Mouse (Mus musculus) bone marrow macrophage, adult 2 months (primary cell): ENCODE results near the gene Psma3. TPM values are rescaled to one million over a fixed set of nuclear protein-coding genes. Genes with fewer than 3 reads are reported as not detected.

ENCODE experiments used
- H3K27ac ChIP-seq: 2 replicates; pipeline ENCODE4 v1.5.1; 2012; ENCODE audit warnings: low read depth, low read length; ENCODE audit not compliant: insufficient read depth
- H3K4me1 ChIP-seq: 2 replicates; pipeline ENCODE4 v1.6.1; 2012; ENCODE audit warnings: low read length; ENCODE audit not compliant: control insufficient read depth, insufficient read depth
- H3K4me3 ChIP-seq: 2 replicates; pipeline ENCODE4 v1.5.1; 2012; ENCODE audit warnings: mild to moderate bottlenecking, low read length, moderate library complexity; ENCODE audit not compliant: insufficient read depth
- CTCF ChIP-seq: IDR thresholded peaks from 2 replicates; pipeline ENCODE4 v1.5.1; 2012; ENCODE audit warnings: low read depth, mild to moderate bottlenecking, low read length, moderate library complexity
- POLR2A ChIP-seq: IDR thresholded peaks from 2 replicates; pipeline ENCODE4 v1.6.1; 2012; ENCODE audit warnings: mild to moderate bottlenecking, low read depth, low read length, borderline replicate concordance
- polyA plus RNA-seq: library from polyadenylated mRNA; stranded (reverse); fragments of >200 nt; gene quantifications from 2 replicates; pipeline ENCODE4 v1.2.4, GENCODE M21; 2012; ENCODE audit not compliant: missing spikeins, insufficient read depth, insufficient read length

The Psma3 gene
- polyA plus RNA-seq, 1 experiment: 153 TPM

DNA sequence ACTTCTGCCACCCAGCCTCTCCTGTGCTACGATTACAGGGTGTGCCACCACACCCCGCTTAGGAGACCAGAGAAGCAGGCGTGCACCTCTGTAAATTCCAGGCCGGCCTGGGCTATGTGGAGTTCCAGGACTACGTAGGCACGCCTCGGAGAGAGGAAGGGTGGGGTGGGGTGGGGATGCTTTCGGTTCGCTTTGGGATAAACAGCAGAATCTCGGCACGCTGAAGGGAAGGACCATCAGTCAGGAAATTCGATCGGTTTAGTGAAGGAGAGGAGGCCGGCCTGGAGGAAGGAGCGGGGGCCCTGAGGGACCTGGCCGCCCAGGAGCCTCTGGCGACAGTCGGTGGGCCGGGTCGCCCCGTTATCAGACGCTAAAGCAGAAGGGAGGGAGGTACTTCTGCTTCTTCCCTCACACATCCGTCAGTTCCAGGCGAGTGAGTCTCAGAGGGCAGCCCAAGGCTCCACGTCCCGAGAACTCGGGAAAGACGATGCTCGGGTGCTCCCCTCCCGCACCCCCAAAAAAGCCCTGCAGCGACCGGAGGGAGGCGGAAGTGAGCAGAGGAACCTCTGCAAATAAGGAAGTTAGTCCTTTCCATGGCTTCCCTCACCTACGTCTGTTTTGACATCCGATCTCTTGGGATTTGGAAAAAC, 6.2 kb upstream of the Psma3 start:
- TF ChIP-seq POLR2A (no peak), CTCF (peak; percentile 27; the same call in 1 of the 2 replicates)
- Histone ChIP-seq H3K27ac (peak overlapping the region; percentile 90), H3K4me3 (peak overlapping the region; percentile 80), H3K4me1 (peaks cover 5% of the 10 kb centered on the region; the same call in 1 of the 2 replicates)

DNA sequence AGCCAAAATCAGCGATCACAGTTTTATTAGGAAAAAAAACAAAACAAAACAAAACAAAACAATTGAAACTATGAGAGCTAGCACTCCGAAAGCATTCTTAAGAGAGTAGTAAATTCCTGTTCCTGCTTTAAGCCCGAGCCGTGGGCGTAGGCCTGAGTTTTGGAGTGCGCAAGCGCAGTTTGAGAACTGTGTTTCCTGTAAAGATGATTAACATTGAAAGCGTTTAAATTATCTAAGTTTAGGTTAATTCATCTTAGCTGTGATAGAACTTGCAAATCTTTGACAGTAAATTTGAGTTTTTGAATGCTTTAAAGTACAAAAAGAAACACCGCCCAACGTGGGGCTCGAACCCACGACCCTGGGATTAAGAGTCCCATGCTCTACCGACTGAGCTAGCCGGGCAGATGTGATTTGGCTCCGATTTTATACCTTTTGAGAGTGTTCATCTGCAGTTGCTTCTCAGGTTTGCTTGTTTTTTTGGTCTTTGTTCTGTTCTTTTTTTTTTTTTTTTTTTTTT, 5.6 kb upstream of the Psma3 start:
- no peak for TF ChIP-seq CTCF
- no peak for TF ChIP-seq POLR2A
- Histone ChIP-seq H3K4me3 (peak overlapping the region; percentile 80), H3K27ac (peak overlapping the region; percentile 90), H3K4me1 (peaks cover 7% of the 10 kb centered on the region; the same call in 1 of the 2 replicates)

DNA sequence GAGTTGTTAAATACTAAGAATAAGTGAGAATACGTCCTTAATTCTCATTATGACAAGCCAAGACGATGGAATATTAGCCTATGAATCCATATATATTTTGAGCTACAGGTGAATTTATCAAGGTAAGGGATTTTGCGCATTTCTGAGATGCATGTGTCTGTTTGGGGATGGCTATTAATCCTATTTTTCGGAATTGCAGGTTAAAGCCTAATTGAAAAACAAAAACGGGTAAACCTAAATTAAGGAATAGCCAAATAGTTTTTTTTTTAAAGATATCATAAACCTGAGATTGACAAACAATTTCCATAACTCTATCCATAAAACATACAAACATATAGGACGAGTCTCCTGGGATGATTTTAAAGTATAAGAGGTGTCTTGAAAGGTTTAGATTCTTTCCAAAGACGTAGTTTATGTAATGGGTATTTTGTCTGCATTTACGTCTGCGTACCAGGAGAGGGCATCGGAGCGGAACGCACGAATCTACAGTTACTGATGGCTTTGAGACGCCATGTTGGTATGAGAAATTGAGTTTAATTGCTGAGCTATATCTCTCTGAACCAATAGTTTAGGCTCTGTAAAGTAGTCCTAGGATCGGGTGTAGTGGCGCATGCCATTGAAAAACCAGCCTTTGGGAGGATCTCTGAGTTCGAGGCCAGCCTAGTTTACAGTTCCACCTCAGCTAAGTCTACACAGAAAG, 4.8 kb upstream of the Psma3 start:
- Histone ChIP-seq H3K4me3 (no peak overlapping the region), H3K4me1 (peaks cover 7% of the 10 kb centered on the region; the same call in 1 of the 2 replicates), H3K27ac (peak overlapping the region; percentile 67)
- TF ChIP-seq POLR2A (no peak), CTCF (peak; percentile 24; the same call in 1 of the 2 replicates)

DNA sequence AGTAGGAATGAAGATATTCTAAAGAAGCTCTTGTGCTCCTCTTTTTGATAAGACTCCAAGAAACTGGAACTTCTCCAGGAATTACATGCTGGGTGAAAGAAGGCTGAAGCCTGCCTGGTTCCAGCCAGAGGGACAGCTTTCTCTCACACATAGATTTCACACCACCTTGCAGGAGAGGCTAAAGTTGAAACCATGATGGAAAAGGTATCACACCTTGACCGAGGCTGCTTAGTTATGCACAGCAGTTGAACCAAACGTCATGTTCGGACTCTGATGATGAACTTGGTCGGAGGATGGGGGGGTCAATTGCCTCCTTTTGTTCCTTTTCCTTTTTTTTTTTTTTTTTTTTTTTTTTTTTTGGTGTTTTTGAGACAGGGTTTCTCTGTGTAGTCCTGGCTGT, 590 bp upstream of the Psma3 start:
- H3K4me1 ChIP-seq: peaks cover 11% of the 10 kb centered on the region
- peak overlapping the region; percentile 55 for H3K4me3 ChIP-seq
- TF ChIP-seq CTCF (no peak), POLR2A (no peak)
- peak overlapping the region; percentile 60; the same call in 1 of the 2 replicates for H3K27ac ChIP-seq

DNA sequence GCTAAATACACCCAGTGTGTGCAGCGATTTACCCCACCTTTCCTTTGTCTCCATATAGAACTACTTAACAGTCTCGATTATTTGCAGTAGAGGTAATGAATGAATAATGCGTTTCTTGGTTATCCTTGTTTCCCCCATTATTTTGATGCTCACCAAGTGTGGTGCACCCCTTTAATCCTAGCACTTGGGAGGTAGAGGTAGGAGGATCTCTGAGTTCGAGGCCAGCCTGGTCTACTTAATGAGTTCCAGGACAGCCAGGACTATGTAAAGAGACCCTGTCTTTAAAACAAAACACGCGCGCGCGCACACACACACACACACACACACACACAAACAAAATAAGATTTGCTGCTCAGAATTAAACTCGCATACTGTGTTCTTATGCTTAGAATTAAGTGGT, 985 bp downstream of the Psma3 start:
- no peak for TF ChIP-seq CTCF
- TF ChIP-seq POLR2A: no peak
- Histone ChIP-seq H3K27ac (peak overlapping the region; percentile 87), H3K4me3 (peak overlapping the region; percentile 72), H3K4me1 (peaks cover 11% of the 10 kb centered on the region)

DNA sequence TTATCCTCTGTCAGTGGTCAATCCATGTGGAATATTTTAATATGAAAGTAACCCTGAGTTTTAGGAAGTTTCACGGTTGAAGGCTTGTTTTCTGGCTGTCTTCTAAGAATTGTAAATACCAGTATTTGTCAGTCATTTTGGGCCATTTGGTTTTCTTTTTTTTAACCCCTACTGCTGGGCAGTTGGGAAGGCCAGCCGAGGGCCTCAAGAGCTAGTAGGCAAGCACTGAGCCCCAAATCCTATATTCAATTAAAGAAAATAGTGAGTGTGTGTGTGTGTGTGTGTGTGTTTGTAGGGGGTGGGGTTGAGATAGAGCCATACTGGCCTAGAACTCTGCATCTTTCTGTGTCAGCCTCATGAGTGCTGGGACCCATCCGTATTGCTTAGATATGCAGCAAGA, 1.5 kb downstream of the Psma3 start:
- peak overlapping the region; percentile 72 for H3K4me3 ChIP-seq
- peaks cover 11% of the 10 kb centered on the region for H3K4me1 ChIP-seq
- no peak overlapping the region for H3K27ac ChIP-seq
- no peak for TF ChIP-seq CTCF
- TF ChIP-seq POLR2A: no peak

DNA sequence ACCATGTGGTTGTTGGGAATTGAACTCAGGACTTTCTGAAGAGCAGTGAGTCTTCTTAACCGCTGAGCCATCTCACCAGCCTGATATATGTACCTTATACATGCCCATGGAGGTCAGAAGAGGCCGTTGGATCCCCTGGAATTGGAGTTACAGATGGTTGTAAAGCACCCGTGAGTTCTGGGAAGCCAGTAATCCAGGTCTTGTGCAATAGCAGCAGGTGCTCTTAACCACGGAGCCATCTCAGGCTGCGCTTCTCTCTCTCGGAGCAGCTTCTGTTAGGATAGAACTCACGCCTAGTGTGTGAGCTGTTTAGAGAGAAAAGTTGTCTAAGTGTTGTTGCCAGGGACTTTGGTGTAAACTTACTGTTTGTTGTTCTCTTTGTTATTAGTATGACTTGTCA, 3.9 kb downstream of the Psma3 start:
- Histone ChIP-seq H3K27ac (no peak overlapping the region), H3K4me1 (peaks cover 11% of the 10 kb centered on the region), H3K4me3 (no peak overlapping the region)
- no peak for TF ChIP-seq CTCF
- no peak for TF ChIP-seq POLR2A

DNA sequence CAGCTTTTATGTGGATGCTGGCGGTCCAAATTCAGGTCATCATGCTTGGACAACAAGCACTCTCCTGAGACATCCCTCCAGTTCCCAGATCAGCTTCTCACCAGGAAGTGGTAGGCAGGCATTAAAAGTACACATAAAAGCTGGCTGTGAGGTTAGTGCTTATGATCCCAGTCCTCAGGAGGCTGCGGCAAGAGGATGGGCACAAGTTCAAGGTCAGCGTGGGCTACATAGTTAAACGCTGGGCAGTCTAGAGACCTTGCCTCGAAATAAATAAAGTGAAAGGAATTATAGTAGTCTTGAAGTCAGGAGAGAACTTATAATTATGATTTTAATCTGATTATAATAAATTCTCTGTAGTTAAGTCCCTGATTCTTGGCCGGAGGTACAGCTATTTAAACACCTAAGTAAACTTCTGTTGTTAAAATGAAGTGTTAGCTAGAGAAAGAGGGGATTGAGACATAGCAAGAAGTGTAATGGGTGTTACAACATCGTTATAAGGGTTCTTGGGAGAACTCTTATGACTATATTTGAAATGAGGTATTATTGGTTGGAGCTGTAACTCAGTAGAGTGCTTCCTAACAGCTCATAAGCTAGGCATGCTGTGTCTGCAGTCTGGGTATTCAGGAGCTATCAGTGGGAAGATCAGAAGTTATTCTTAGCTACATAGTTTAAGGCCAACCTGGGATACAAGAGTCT, 10.6 kb downstream of the Psma3 start:
- no peak overlapping the region for H3K4me3 ChIP-seq
- TF ChIP-seq POLR2A (no peak), CTCF (no peak)
- no peaks in the 10 kb centered on the region for H3K4me1 ChIP-seq
- no peak overlapping the region for H3K27ac ChIP-seq

DNA sequence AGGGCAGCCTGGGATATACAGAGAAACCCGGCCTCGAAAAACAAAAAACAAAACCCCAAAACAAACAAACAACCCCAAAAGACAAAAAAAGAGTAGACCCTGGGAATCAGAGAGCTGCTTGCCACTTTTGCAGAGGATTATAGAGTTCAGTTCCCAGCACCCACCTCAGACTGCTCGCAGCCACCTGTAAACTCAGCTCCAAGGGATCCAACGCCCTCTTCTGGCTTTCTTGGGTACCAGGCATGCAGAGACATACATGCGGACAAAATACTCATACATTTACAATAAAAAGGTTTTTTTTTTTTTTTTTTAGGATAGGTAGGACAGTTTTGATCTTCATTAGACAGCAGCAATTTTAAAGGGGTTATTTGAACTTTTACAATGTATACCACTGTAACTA, 22.8 kb downstream of the Psma3 start:
- Histone ChIP-seq H3K27ac (no peak overlapping the region), H3K4me1 (peaks cover 37% of the 10 kb centered on the region), H3K4me3 (no peak overlapping the region)
- no peak for TF ChIP-seq POLR2A
- TF ChIP-seq CTCF: no peak
